Mouse (Mus musculus): ENCODE data around the gene Stfa3. TPM values are rescaled to one million over a fixed set of nuclear protein-coding genes. Genes with fewer than 3 reads are reported as not detected.

The Stfa3 gene
- not detected in 2 replicates for polyA plus RNA-seq (2012)

DNA sequence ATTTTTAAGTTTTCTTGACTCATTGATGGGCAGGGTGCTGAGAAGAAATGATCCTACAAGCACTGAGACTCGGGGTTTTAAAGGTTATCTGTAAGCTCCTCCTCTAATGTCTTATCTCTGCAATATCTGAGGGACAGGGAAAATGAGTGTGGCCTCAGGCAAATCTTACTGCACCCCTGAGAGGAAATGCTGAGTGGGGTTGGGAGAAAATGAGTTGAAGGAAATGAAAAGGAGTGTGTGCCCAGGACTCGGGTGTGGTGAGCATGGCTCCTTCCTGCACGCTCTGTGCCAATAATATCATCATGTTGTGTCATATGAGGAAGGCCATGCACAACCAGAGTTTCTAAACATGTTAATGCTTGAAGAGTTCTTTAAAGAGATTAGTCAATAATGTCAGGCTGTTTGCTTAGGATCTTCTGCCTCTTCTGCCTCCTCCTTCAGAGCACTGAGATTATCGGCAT, at the start of gene Stfa3:
Gene Stfa3, minus strand, starts transcription at position 51 of the 461 bp plus-strand sequence.
- TF ChIP-seq GATA1 (IDR thresholded peaks at IDR 0.05; ENCODE audit: low read length): no peak

DNA sequence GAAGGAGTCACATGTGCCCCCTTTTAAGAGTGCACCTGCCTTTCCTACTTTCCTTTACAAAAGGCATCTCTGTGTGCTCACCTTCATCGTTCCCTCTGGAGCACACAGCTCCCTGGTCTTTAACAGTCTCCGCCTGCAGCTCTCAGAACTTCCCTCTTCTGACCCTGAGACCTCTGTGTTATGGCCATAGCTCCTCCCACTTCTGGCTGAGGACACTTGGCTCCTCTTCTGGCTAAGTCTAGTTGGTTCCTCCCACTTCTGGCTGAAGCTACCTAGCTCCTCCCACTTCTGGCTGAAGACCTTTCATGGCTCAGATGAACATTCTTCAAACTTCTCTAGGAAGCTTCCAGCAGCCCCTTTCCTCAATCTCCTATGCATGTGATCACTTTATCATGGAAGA, 47.1 kb upstream of the Stfa3 start:
- no peak for TF ChIP-seq GATA1 (IDR thresholded peaks at IDR 0.05; ENCODE audit: low read length)

DNA sequence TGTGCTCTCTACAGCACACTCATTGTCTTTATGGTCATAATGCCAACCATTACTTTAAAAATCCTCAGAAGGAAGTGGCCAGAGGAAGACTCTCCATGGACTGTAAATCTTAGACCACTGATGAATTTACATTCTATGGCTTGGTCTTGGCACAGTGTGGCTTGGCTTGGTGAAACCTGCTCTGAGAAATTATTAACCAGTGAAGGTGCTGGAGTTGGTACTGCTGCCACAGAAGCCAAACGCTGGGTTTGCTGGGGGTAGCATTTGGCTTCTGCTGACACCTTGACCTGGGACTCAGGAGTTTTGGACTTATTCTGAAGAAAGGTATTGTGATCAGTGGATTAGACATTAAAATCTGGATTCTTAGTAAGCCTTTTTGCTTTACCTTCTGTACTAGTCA, 37.2 kb upstream of the Stfa3 start:
- TF ChIP-seq GATA1 (IDR thresholded peaks at IDR 0.05; ENCODE audit: low read length): no peak

DNA sequence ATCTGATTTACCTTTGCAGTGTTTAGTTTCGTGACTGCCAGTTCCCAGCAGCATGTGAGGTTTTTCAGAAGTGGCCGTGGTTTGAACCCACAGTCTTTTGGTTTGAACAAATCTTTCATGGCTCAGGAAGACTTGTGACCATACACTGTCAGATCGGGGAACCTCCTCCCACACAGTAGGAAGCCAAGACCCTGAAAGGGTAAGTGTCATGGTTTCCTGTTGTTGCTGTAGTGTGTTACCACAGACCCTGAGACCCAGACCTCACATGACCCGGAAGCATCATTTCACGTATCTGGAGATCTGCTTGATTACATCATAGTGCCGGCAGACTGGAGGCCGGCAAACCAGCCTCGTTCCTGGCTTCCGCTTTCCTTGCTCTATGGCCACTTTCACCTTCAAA, 21.7 kb upstream of the Stfa3 start:
- no peak for TF ChIP-seq GATA1 (IDR thresholded peaks at IDR 0.05; ENCODE audit: low read length)

DNA sequence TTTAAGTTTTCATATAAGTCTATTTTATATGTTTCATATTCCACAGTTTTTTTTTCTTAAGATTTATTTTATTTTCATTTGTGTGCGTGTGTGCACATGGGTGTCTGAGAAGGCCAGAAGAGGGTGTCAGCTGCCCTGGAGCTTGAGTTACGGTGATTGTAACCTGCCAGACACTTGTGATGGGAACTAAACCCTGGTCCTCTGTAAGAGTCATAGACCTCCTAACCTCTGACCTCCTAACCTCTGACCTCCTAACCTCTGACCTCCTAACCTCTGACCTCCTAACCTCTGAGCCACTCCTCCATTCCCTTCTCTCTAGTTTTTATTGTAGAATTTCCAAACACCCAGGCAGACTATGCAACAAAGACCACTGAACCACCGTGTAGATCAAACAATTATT, 20.3 kb upstream of the Stfa3 start:
- no peak for TF ChIP-seq GATA1 (IDR thresholded peaks at IDR 0.05; ENCODE audit: low read length)

DNA sequence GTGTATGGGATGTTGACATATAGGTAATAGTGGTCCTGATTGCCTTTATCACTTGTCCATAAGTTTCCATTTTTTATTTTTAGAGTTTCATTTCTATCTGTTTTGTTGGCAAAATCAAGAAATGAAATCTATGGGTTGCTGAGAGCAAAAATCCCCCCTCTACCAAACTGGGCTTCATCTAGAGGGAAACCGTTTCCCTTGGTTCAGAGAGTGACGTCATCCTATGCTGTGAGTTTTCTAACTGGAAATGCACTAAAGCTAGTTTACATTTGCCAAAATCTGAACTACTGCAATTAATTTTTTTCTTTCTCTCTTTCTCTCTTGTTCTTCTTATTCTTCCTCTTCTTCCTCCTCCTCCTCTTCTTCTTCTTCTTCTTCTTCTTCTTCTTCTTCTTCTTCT, 19.7 kb upstream of the Stfa3 start:
- TF ChIP-seq GATA1 (IDR thresholded peaks at IDR 0.05; ENCODE audit: low read length): no peak

DNA sequence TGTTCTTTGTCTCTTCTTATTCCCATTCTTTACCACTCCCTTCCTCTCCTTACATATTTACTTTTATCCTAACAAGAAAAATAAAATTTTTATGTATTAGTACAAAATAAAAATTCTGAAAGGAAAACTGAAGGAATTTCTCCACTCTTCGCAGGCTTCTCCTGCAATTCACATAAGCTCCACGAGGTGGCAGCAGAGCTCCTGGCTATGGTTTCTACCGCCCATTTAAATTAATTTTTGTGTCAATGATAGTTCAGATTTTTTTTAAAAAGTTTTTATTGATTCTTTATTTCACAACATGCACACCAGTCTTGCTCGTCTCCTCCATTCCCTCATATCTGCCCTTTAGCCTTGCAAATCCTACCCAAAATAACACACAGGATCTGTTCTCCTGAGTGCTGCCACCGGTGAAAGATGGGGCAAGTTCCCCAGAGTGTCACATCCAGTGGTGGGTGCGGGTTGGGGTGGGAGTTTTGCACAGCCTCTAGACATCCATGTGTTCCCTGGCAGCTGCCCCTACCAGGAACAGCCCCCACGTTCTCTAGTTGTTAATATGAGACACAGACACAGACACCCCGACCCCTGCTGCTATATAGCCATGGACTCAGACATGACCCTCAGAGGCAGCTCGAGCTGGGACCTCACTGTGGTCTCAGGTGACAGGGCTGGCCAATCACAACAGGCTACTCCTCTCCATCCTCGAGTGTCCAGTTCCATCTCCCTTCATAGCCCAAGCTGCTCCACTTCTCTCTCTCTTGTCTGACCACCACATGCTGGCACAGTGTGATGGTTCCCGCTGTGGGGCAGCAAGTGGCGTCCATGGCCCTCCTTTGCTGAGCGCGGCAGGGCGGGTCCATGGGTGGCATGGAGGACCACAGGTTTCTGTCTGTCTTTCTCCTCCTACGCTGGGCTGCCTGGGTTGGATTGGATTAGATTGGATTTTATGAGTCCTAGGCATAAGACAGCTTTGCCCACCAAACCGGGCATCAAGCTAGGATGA, 18.3 kb upstream of the Stfa3 start:
- no peak for TF ChIP-seq GATA1 (IDR thresholded peaks at IDR 0.05; ENCODE audit: low read length)

DNA sequence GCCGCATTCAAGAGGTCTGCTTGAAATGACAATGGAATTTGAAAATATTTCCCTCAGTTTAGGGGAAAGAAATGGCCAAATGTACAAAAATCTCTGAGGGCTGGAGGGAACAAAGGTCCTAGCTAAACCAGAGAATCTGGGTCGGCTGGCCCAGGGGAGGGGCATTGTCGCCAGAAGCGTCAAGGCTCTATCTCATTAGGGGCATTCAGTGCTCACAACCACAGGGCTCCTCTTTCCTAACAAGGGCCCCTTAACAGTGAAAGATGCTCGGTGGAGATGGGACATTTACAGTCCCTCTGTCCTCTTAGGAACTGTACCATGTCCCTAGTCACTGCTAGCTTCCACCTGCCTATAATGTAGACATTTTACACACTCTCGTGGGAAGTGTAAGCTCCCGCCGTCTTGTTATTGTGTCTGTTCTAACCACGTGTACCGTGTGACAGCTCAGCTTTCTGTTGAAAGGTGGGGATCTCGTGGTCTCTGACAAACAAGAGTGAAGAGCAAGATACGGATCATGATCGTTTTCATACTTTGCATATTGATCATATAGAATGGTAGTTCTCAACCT, 16.0 kb upstream of the Stfa3 start:
- TF ChIP-seq GATA1 (IDR thresholded peaks at IDR 0.05; ENCODE audit: low read length): no peak

DNA sequence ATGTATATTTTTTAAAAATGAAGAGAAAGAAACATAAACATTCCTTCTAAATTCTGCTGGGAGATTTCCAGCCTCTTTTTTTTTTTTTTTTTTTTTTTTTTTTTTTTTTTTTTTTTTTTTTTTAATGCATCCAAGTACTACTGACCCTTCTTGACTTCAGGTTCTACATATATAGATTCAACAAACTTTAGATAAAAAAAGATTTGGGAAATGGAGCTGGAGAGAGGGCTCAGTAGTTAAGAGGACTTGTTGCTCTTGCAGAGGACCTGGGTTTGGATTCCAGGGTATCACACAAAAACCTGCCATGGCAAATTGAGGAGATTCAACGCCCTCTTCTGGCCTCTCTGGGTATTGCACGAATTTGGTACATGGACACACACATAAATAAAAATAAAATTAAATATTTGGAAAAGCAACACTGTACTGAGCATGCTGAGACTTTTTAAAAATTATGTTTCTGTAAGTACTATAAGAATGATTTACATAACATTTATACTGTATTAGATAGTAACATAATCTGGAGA, 14.8 kb upstream of the Stfa3 start:
- TF ChIP-seq GATA1 (IDR thresholded peaks at IDR 0.05; ENCODE audit: low read length): no peak

DNA sequence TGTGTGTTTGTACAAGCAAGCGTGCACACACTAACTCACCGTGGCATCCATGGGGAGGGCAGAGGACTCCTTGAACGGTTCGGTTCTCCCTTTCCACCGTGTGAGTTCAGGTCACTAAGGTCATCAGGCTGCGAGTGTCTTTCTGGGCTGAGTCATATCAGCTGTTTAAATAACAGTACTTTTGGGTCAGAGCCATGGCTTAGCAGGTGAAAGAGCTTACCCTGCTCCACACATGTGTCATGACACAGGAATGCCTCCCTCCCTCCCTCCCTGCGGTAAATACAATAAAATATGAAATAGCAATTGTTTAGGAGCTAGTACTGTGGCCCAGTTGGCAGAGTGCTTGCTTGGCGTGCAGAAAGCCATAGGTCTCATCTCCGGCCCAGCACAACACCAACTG, 14.2 kb upstream of the Stfa3 start:
- TF ChIP-seq GATA1 (IDR thresholded peaks at IDR 0.05; ENCODE audit: low read length): no peak

DNA sequence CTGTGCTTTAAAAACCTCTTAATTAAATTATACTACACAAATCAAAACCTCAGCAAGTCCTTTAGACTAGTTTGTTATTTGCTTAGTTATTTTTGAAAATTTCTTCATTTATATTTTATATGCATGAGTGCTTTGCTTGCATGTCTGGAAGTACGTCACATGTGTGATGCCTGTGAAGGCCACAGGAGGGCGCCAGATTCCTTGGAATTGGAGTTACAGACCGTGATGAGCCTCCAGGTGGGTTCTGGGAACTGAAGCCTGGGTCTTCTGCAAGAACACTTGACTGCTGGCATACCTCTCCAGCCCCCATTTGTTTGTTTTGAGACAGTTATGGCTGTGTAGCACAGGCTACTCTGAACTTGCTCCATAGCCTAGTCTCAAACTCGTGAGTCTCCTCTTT, 13.7 kb upstream of the Stfa3 start:
- TF ChIP-seq GATA1 (IDR thresholded peaks at IDR 0.05; ENCODE audit: low read length): no peak

DNA sequence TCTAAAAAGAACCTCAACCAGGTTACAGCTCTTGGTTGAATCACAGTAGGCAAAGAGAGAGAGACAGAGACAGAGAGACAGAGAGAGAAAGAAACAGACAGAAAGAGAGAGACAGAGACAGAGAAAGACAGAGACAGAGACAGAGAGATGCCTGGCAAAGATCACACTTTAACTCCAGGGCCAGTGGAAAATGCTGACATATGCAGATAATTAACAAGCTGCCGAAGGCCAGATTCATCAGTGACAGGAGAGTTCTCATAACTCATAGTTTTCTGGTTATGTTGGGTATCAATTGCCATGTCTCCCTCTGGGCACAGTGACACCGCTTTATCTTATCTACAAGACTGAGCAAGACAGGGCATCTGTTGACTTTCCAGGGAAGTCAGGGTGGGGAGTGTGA, 12.7 kb upstream of the Stfa3 start:
- no peak for TF ChIP-seq GATA1 (IDR thresholded peaks at IDR 0.05; ENCODE audit: low read length)

DNA sequence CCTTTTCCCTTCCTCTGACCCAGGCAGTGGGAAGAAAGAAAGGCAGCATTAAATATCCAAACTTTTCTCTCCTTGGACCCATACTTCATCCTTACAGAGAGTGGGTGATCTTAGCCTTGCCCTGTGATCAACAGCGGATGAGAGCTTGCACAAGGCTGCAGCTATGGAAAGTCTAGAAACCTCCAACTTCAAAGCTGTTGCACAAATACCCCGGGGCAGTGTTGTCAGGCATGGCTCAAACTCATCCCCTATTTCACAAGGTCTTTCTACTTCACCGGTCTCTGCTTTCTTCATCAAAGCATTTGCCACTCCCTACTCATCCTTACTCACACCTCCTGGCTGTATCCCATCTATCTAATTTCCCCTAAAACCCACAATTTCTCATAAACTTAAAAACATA, 10.2 kb upstream of the Stfa3 start:
- TF ChIP-seq GATA1 (IDR thresholded peaks at IDR 0.05; ENCODE audit: low read length): no peak

DNA sequence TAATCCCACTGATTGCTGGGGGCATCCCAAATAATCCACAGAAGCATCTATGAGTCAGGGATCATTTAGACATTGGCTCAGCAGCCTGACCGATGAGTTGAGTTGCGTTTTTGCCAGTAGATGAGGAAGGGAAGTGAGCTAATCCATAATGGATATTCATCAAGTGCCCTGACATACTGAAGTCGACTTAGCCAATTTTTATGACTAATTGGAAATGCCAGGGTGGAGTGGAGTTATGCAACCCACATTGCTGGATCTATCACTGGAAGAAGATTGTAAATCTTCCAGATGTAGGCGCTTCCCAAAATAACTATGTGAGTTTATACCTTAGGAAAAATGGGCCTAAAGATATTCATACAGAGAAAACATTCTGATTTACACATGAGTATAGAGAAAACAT, 8.9 kb upstream of the Stfa3 start:
- TF ChIP-seq GATA1 (IDR thresholded peaks at IDR 0.05; ENCODE audit: low read length): no peak

DNA sequence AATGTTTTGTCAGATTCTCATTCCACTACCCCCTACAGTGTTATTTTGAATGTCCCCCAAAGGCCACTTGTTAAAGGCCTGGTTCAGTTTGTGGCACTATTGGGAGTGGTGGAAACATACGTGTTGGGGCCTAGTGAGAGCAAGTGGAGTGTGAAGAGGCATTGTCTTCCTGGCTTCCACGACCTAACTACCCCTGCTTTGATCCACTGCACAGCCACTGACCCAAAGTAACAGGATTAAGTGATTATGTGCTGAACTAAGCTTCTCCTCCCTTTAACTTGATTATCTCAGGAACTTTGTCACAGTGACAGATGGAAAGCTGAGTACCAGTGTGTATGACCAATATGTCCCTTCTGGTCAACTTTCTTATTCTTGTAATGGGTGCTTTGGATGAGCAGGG, 5.2 kb upstream of the Stfa3 start:
- no peak for TF ChIP-seq GATA1 (IDR thresholded peaks at IDR 0.05; ENCODE audit: low read length)

DNA sequence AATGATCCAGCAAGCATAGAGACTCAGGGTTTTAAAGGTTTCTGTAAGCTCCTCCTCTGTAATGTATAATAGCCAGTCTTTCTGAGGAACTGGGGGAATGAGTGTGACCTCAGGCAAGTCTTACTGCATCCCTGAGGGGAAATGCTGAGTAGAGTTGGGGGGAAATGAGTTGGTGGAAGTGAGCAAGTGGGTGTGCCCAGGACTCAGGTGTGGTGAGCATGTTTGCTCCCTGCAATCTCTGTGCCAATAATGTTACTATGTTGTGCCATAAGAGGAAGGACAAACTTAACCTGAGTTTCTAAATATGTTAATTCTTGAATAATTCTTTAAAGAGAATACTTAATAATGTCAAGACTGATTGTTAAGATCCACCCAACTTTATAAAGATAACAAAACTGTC, 46.8 kb downstream of the Stfa3 start, which contains the start of gene Stfa2:
Gene Stfa2, minus strand, starts transcription at position 101 of the 400 bp plus-strand sequence.
- TF ChIP-seq GATA1 (IDR thresholded peaks at IDR 0.05; ENCODE audit: low read length): no peak

Other genes starting within 250 kb of the Stfa3 start
- gene Gm5416, start 245.0 kb downstream of the Stfa3 start, polyA plus RNA-seq (2012): not detected in 2 replicates
- not detected in 2 replicates for gene 2010005H15Rik, start 233.9 kb downstream of the Stfa3 start, polyA plus RNA-seq (2012)
- not detected in 2 replicates for gene Stfa1, start 178.4 kb downstream of the Stfa3 start, polyA plus RNA-seq (2012)
- gene BC117090, start 121.1 kb downstream of the Stfa3 start, polyA plus RNA-seq (2012): not detected in 2 replicates
- gene BC100530, start 87.6 kb downstream of the Stfa3 start, polyA plus RNA-seq (2012): not detected in 2 replicates
- gene Stfa2, start 46.9 kb downstream of the Stfa3 start, polyA plus RNA-seq (2012): not detected in 2 replicates
- gene Casr, start 106.7 kb upstream of the Stfa3 start, polyA plus RNA-seq (2012): not detected in 2 replicates
- not detected in 2 replicates for gene Cd86, start 210.7 kb upstream of the Stfa3 start, polyA plus RNA-seq (2012)
- gene Ildr1, start 238.6 kb upstream of the Stfa3 start, polyA plus RNA-seq (2012): not detected in 2 replicates